Mouse (Mus musculus) layer of hippocampus, adult 2 months (tissue): ENCODE results near the gene Apba2. TPM values are rescaled to one million over a fixed set of nuclear protein-coding genes. Genes with fewer than 3 reads are reported as not detected.
A peak's percentile ranks its signal among the peaks of the same experiment; 100 is the strongest.

Experiments used
- DNase-seq, 2 experiments: peaks; one replicate each; pipeline ENCODE4 v3.0.0; 2022; ENCODE audit warnings: low spot score in 2 of 2
- H3K27ac ChIP-seq: fragments of 200-600 bp; 2 replicates; pipeline ENCODE4 v1.8.1; 2022
- H3K4me3 ChIP-seq: fragments of 200-600 bp; 2 replicates; pipeline ENCODE4 v1.8.1; 2022; ENCODE audit warnings: mild to moderate bottlenecking
- CTCF ChIP-seq: fragments of 200-600 bp; conservative IDR thresholded peaks from 2 replicates; pipeline ENCODE4 v1.8.1; 2022; ENCODE audit warnings: antibody characterized with exemption, mild to moderate bottlenecking, moderate library complexity
- total RNA-seq, 2 experiments: library from RNA; stranded (reverse); gene quantifications; 2 replicates each; pipeline ENCODE4 v1.2.3; 2021

Gene Apba2
- total RNA-seq, 2 experiments from 2014 or later = 249 to 259 TPM

DNA sequence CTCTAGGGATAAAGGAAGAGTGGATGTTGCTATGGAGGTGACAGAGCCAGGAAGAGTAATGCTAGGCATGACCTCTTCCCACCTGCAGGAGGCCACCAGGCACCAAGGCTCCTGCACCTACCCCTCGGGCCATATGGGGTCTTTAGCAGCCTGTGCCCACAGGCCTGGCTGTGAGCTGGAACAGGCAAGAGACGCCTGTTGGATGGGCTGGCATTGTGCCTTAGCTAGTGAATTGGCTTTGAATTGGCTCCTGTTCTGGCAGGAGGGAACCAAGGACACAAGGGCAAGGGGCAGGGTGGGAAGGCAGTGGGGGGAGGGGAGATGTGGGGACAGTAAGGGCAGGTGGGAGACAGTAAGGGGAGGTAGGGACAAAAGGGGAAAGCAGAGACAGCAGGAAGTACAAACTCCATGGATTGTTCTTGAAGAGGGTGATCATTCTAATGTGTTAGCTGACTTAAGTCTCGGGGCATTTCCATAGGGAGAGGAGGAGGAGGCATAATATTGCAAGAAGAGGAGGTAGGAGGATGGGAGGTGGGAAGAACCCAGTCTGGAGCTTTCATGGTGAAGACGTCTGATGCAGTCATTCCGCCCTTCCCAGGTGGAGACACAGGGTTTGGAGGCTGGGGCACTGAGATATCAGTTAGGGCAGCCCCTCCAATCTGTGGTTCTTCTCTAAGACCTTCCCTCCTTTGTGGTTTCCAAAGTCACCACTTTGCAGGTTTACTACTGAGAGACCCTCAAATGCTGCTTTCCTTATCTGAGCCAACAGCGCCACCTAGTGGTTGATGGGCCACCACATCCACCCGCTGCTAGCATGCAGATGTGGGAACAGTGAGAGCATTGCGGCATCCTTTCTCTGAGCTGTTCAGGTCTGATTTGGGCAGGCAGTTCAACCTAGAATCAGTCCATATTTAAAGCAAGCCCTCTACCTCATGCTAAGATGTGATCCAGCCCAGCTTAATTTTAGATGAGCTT is 240.1 kb downstream of the Apba2 start:
- peak; percentile 84 to 93 for DNase-seq
- Histone ChIP-seq H3K4me3 (no peak overlapping the region), H3K27ac (peak overlapping the region; percentile 59)
- peak; percentile 95 for TF ChIP-seq CTCF

DNA sequence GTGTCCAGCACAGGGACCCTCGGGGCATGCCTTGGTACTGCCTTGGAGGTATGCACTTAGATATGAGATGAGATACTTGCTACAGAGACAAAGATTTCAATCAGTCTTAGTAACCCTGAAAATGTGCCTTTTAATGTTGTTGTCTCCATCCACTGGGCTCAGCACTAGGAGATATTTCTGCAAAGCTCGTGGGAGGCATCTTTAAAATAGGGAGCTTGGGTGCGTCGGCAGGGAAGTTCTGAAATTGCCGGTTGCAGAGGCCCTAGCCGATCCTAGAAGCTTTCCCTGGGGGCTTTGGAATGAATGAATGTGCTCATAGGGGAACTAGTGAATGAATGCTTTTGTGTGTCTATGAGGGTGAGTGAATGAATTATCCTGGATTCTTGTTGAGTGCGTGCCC is 242.1 kb downstream of the Apba2 start:
- Histone ChIP-seq H3K27ac (peak overlapping the region; percentile 43; the same call in 1 of the 2 replicates), H3K4me3 (no peak overlapping the region)
- no peak for DNase-seq
- no peak for TF ChIP-seq CTCF

DNA sequence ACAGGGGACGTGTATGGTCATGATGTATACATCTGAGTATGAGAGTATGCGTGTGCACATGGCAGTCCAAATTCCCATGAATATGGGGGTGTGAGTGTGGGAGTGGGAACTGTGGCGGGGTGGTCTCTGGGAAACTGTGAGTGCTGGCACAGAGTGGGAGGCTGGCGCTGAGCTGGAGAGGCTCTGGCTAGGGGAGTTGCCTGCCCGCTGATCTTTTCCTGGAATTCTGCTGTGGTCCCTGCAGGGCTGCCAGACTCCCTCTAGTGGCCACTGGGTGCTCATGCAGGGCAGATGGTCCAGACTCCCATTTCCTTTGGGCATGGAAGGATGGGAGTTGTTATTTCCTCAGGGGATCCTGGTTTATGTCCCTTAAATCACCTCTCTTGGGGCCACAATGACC is 250.0 kb downstream of the Apba2 start:
- DNase-seq = peak; percentile 69 to 74

DNA sequence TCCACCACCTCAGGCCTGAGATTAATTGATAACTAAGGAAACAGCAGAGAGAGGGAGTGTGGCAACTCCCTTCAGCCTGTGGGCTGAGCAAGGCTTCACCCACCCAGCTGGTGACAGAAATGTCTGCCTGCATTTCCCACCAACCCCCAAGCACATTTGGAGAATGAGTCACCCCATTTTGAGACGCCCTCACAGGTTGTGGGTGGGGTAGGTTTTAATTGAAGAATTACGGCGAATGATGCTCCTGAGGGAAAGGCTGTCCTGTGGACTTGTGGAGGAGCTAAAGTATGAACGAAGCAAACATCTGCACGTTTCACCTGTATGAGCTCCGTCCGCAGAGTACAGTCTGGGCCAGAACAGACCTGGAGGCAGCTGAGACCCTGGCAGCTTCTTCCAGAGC is 250.6 kb downstream of the Apba2 start:
- TF ChIP-seq CTCF = no peak
- peak; percentile 63 to 84 for DNase-seq
- Histone ChIP-seq H3K4me3 (no peak overlapping the region), H3K27ac (peak overlapping the region; percentile 73)

More for the DNA sequence above, 250.0 kb downstream of the Apba2 start:
- no peak overlapping the region for H3K4me3 ChIP-seq
- peak overlapping the region; percentile 73 for H3K27ac ChIP-seq
- peak; percentile 93 for TF ChIP-seq CTCF

DNA sequence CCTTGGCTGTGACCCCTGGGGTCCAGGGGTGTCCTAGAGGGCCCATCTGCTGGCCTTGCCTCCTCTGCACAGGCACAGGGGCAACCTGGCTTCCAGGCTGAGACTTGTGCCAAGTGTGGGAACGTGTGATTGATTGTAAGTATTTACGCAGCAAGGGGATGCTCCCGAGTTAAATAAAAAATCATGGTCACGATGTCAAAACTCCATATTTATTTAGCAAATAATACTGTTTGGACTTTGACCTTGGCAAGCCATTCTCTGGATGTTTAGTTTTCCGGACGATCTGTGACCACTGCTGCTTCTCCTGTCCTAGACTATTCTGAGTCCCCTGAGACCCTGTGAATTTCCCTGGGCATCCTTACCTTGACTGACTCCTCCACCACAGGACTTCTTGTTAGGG is 252.2 kb downstream of the Apba2 start:
- no peak for TF ChIP-seq CTCF
- Histone ChIP-seq H3K27ac (no peak overlapping the region; the same call in 1 of the 2 replicates), H3K4me3 (no peak overlapping the region)
- no peak for DNase-seq

DNA sequence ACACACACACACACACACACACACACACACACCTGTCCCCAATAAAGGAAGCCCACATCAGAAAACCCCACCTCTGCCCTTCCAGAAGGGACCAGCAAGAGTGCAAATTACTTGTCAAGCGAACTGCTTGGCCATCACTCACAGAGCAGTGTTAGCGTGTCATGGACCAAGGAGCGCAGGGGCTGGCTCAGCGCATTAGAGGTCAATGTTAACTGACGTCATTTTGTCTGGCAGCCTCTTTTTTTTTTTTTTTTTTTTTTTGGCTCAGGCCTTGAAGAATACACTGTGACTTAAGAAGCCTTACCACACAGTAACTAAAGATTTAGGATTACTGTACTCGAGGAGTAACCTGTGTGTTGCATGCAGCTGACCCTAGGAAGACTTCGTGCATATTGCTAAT is 252.7 kb downstream of the Apba2 start:
- Histone ChIP-seq H3K27ac (no peak overlapping the region), H3K4me3 (no peak overlapping the region)
- DNase-seq = no peak
- no peak for TF ChIP-seq CTCF

DNA sequence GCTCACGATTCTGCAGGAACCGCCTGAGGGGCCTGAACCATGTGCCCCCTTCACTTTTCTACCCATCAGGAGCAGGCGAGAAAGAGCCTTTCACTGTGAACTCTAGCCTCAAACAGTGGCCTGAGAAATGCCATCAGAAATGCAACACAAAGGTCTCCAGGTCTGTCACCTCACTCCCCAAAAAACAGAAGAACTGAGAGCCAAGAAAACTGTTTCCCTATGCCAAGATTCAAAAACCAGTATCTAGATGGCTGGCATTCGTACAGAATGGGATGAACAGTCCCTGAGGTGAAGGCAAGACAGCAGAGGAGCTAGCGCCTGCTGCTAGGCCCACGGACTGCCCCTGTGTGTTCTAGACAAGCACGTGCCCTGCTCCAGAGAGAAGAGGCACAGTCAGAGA is 253.6 kb downstream of the Apba2 start:
- no peak for DNase-seq
- no peak overlapping the region for H3K4me3 ChIP-seq
- TF ChIP-seq CTCF = no peak
- H3K27ac ChIP-seq = no peak overlapping the region

DNA sequence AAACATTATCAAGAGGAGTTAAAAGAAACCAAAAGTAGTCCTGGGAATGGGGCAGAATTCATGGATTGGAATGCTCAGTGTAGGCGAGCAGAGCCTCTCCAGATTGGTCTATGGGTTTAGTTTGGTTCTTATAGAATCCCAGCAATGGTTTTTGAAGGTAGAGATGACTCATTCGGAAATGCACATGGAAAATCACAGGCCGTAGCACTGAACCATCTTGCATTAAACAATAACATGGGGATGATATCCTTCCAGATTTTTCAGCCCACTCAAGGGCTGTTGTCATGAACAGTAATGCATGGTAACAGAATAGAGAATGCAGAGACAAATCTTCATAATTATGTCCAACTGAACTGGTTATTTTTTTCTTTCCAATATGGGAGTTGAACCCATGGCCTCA is 264.1 kb downstream of the Apba2 start:
- peak in 1 of 2 experiments; percentile 60 for DNase-seq
- TF ChIP-seq CTCF = no peak
- Histone ChIP-seq H3K4me3 (no peak overlapping the region), H3K27ac (peak overlapping the region; percentile 75)

DNA sequence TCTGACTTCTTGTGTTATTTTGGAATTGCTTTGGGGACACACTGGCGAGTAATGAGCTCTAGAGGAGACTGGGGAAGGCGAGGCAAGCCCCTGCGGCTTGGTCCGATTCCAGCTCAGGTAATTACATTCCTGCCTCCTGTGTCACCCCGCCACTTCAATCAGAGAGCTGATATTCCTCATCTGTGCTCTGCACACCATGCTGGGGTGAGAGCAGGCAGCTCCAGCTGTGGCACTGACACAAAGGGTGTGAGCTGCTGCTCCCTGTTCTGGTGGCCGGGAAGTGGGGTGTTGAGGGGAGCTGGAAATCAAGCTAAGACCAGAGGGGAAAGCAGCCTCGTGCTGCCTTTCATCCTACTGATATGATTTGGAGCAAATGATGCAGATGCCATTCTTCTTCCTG is 268.3 kb downstream of the Apba2 start:
- DNase-seq = no peak
- TF ChIP-seq CTCF = no peak
- Histone ChIP-seq H3K27ac (no peak overlapping the region), H3K4me3 (no peak overlapping the region)

DNA sequence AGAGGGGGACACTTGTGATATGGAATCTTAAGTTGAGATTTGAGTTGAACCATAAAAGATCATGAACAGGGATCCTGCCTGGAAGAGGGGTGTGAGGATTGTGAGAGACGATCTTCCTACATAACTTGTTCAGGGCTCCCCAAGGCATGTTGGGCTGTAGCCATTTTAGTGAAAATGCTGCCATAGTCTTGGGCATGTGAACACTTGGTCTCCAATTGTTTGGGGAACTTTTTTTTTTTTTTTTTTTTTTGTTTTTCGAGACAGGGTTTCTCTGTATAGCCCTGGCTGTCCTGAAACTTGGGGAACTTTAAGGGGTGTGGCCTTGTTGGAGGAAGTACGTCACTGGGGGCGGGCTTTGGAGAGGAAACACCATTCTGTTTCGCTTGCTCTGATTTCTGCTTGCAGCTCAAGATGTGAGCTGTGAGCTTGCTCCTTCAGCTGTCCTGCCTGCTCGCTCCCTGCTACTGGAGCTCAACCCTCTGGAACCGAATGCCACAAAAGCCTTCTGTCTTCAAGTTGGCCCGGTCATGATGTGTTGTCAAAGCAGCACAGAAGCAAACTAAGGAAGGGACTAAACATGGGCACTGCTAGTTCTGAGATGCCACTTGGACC is 269.4 kb downstream of the Apba2 start:
- no peak for DNase-seq
- Histone ChIP-seq H3K4me3 (no peak overlapping the region), H3K27ac (no peak overlapping the region)
- TF ChIP-seq CTCF = no peak

DNA sequence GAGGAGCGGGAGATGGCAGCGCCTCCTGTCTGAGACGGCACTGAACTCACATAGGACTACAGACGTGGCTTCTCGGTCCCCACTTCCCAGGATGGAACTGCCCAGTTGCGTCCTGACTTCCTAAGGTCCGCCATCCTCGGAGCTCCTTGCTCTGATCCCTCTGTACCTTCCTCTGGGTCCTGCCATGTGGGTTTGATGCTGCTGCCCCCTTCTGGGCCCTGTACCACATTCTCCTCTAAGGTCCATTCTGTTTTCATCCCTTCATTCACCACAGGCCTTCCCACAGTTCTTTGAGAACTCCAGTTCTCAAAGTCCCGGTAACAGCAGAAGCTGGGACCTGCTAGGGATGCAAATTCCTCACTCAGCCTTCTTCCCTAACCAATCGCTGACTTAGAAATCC is 272.0 kb downstream of the Apba2 start:
- no peak for DNase-seq
- TF ChIP-seq CTCF = peak; percentile 57
- H3K4me3 ChIP-seq = no peak overlapping the region
- no peak overlapping the region for H3K27ac ChIP-seq

DNA sequence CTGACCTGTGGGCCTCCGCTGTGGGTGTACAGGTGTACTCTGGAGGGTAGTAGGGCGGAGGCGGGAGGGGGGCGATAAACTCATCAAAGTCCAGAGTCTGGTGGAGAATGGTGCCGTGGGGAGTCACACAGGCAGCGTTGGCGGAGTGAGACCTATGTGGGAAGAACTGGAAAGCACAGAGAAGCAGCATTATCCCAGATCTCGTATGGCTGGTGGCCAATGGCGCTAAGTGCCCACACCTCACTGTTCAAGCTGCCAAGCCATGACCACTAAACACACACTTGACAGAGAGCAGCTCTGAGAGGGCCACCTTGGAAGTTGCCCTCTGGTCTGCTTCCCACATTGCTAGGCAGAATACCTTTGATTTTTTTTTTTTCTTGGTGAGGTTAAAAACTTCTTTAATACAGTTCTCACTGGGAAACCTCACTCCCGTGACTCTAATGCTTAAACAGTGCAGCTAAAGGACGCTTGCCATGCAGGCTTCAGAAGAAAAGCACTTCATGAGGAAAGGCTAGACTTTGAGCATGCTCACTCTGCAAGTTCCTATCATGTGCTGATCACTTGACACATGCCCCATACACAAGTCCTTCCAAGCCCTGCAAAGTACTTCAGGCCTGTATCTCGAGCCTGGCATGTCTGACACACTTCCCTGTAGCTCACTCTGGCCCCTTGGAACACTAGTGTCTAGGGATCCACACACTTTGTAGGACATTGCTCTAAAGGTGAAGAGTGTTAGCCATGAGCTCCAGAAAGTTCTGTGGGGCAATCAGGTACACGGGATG is 275.4 kb downstream of the Apba2 start:
- TF ChIP-seq CTCF = no peak
- H3K27ac ChIP-seq = no peak overlapping the region
- DNase-seq = no peak
- H3K4me3 ChIP-seq = no peak overlapping the region

DNA sequence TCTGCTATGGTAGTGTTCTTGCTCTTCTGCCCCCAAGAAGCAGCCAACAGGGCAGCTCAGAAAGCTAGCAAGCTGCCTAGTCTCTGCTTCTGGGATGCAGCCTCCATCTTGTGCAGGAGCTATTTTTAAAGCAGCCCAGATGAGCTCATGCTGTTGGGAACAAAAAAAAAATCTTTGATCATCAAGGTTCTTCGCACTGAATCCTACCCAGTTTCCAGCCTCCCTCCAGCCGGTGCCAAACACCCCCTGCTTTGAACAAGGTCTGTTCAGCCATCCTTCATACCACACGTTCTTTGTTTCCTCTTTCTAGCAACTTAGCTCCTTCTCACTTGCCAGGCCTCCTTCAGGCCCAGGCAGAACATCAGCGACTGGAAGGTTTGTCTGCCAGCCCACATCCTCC is 278.0 kb downstream of the Apba2 start:
- no peak overlapping the region for H3K4me3 ChIP-seq
- peak overlapping the region; percentile 94 for H3K27ac ChIP-seq
- TF ChIP-seq CTCF = no peak
- peak; percentile 74 to 83 for DNase-seq
